Mouse (Mus musculus) heart, adult 18-20 months (tissue): ENCODE measurements at regions not wholly inside any gene's neighbourhood (a gene's known extent, or its start where the extent isn't known, plus 50 kb on each side); places are given as distances from the start of the nearest gene placed in this dataset.

Experiments used
- DNase-seq, 2 experiments: peaks; one replicate each; pipeline ENCODE4 v3.0.0; 2021 to 2022; ENCODE audit warnings: mixed read lengths in 1 of 2

GRCm38 (mm10) chr2:103893159-103893740 lies 64.5 kb upstream of the Lmo2 start:
- DNase-seq: no peak

DNA sequence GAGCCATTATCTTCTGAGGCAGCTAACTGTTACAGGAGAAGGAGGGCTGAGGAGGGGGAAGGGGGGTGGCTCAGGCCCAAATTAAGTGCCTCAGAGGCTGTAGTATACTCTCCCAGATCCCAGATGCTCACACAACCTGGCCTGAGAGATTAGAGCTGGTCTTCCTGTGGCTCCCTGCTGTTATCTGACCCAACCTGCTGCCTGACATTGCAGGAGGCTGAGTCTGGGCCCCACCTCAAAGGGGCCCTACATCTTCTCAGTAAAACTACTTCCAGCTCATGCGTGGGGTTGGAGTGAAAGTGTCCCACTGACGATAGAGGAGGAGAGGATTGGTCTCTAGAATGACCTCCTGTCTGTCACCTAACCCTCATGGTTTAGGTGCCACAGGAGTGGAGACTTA lies 64.0 kb upstream of the Lmo2 start:
- no peak for DNase-seq

- DNase-seq: peak in 1 of 2 experiments; percentile 10
Observed at GRCm38 (mm10) chr2:103894981-103895676, 62.7 kb upstream of the Lmo2 start.

DNA sequence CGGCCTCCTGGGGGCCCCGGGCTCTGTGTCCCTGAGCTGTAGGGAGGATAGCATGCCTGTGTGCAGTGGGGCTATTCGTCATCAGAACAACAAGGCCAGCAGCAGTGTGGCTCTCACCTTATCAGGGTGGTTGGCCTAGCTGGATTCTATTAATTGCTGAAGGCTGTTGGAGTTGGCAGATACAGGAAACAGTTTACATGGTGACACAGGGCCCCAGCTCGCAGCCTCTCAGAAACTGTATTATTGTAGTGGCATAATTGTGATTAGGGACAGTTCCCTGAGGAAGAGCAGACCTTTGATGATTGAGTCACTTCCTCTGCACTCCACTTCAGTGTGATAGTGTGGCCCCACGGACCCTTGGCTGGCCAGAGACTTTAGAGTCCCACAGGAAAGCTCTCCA lies 61.6 kb upstream of the Lmo2 start:
- DNase-seq: peak; percentile 62 to 80

DNA sequence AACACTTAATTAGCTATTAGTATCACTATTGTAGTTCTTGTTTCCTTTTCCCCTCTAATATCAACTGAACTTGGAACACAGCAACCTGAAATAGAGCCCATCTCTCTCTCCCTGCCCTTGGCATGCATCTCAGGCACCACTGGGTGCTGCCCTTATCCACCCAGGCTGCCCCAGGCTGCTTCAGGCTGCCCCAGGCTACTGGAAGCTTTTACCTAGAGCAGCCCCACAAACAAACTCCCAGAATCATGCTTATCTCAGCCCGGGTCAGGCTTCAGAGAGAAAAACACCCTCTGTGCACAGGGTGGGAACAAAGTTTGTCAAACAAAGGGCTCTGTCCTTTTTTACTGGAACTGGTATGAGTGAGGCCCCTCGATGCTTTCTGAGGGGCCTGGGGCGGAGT lies 61.0 kb upstream of the Lmo2 start:
- DNase-seq: peak in 1 of 2 experiments; percentile 36

- DNase-seq: peak; percentile 76 to 84
Observed at GRCm38 (mm10) chr2:103899713-103900112, 58.1 kb upstream of the Lmo2 start.

DNA sequence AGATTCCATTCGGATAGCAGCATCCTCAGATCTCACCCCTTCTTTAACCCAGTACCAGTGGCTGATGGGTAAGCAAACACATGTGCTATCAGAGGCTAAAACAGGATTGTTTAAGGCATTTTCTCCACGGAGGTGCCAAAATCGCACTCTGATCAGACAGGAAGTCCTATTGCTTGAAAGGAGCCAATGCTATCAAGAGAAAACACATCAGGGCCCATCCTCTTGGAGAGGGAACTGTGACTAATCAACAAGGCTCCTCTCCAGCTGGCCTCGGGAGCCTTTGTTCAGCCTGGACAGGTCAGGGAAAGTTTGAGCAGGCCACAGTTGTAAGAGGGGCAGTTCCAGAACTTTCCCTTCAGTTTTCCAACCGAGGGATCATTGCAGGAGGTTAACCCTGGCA lies 57.4 kb upstream of the Lmo2 start:
- peak; percentile 80 to 87 for DNase-seq

DNA sequence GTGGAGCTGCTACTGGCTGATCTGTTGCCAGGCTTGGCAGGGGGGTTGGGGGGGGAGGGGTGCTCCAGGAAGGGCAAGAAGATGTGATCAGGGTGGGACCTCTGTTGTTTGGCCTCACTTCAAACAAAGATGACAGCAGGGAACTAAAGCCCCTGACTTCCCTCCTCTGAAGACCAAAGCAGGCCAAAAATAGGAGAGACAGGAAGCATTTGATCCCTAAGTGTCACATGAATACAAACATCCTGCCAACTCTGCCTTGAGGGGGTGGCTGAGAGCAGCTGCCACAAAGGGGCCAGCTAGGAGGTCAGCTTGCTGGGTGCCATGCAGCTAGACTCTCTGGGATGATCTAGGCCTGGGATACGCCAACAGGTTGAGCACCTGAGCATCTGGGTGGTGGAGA lies 56.3 kb upstream of the Lmo2 start:
- peak; percentile 43 to 62 for DNase-seq

GRCm38 (mm10) chr2:103902777-103903176 lies 55.0 kb upstream of the Lmo2 start:
- no peak for DNase-seq

GRCm38 (mm10) chr2:103905681-103906080 lies 52.1 kb upstream of the Lmo2 start:
- DNase-seq: no peak

- peak; percentile 50 to 60 for DNase-seq
Observed at GRCm38 (mm10) chr2:103906581-103907184, 51.1 kb upstream of the Lmo2 start.
